Mouse (Mus musculus): Measurements from ENCODE around the gene Map7d1. TPM values are rescaled to one million over a fixed set of nuclear protein-coding genes. Genes with fewer than 3 reads are reported as not detected.

Map7d1 gene
- total RNA-seq, 2 experiments from 2014 or later = 64.1 to 70.7 TPM

- DNase-seq (ENCODE audit: low spot score in 2 of 2) = no peak
These were observed 52.1 kb downstream of the Map7d1 start for GRCm38 (mm10) chr4:126204016-126204415.

- DNase-seq (ENCODE audit: low spot score in 2 of 2) = no peak
These were observed 52.7 kb downstream of the Map7d1 start for GRCm38 (mm10) chr4:126203336-126203895.

GRCm38 (mm10) chr4:126202303-126203181, 53.6 kb downstream of the Map7d1 start, which contains the start of gene Thrap3:
Thrap3 (minus strand) TSS chr4:126202760.
- peak; percentile 96 to 99 for DNase-seq (ENCODE audit: low spot score in 2 of 2)

- DNase-seq (ENCODE audit: low spot score in 2 of 2) = peak in 1 of 2 experiments; percentile 14
These were observed 54.4 kb downstream of the Map7d1 start for GRCm38 (mm10) chr4:126201514-126202302.

- no peak for DNase-seq (ENCODE audit: low spot score in 2 of 2)
These were observed 55.5 kb downstream of the Map7d1 start for GRCm38 (mm10) chr4:126200656-126201055.

GRCm38 (mm10) chr4:126200036-126200435, 56.1 kb downstream of the Map7d1 start:
- DNase-seq (ENCODE audit: low spot score in 2 of 2) = no peak

- DNase-seq (ENCODE audit: low spot score in 2 of 2) = no peak
These were observed 56.6 kb downstream of the Map7d1 start for GRCm38 (mm10) chr4:126199556-126199955.

GRCm38 (mm10) chr4:126197485-126197884, 58.7 kb downstream of the Map7d1 start:
- DNase-seq (ENCODE audit: low spot score in 2 of 2) = no peak

GRCm38 (mm10) chr4:126194916-126195315, 61.2 kb downstream of the Map7d1 start:
- DNase-seq (ENCODE audit: low spot score in 2 of 2) = no peak

- no peak for DNase-seq (ENCODE audit: low spot score in 2 of 2)
These were observed 61.9 kb downstream of the Map7d1 start for GRCm38 (mm10) chr4:126194216-126194615.

GRCm38 (mm10) chr4:126190636-126191035, 65.5 kb downstream of the Map7d1 start:
- DNase-seq (ENCODE audit: low spot score in 2 of 2) = no peak

- DNase-seq (ENCODE audit: low spot score in 2 of 2) = no peak
These were observed 69.0 kb downstream of the Map7d1 start for GRCm38 (mm10) chr4:126187096-126187495.

GRCm38 (mm10) chr4:126183034-126183433, 73.1 kb downstream of the Map7d1 start:
- DNase-seq (ENCODE audit: low spot score in 2 of 2) = no peak

Other genes starting within 250 kb of the Map7d1 start
- 1 to 10 TPM; 2.0 to 2.3 TPM for gene Csf3r, start 231.8 kb downstream of the Map7d1 start, total RNA-seq (2021)
- 10 to 100 TPM; 72.5 to 73.9 TPM for gene Mrps15, start 209.4 kb downstream of the Map7d1 start, total RNA-seq (2021)
- gene Oscp1, start 197.8 kb downstream of the Map7d1 start, total RNA-seq (2021) = 10 to 100 TPM; 12.3 to 15.7 TPM
- gene Lsm10, start 159.7 kb downstream of the Map7d1 start, total RNA-seq (2021) = 10 to 100 TPM; 26.7 to 27.1 TPM
- 10 to 100 TPM; 25.9 to 30.5 TPM for gene Stk40, start 152.4 kb downstream of the Map7d1 start, total RNA-seq (2021)
- gene Eva1b, start 108.6 kb downstream of the Map7d1 start, total RNA-seq (2021) = 10 to 100 TPM; 67.2 to 69.6 TPM
- gene Sh3d21, start 92.9 kb downstream of the Map7d1 start, total RNA-seq (2021) = 1 to 10 TPM; 4.2 to 4.3 TPM
- gene Thrap3, start 53.6 kb downstream of the Map7d1 start, total RNA-seq (2021) = 100 to 1,000 TPM; 319 to 332 TPM
- 10 to 100 TPM; 70.0 to 75.4 TPM for gene Trappc3, start 6.0 kb upstream of the Map7d1 start, total RNA-seq (2021)
- gene Col8a2, start 30.4 kb upstream of the Map7d1 start, total RNA-seq (2021) = 10 to 100 TPM in 1 of 2 experiments, 1 to 10 TPM in 1; 9.3 to 12.8 TPM
- gene Adprhl2, start 65.4 kb upstream of the Map7d1 start, total RNA-seq (2021) = 10 to 100 TPM; 41.3 to 42.0 TPM
- 1 to 10 TPM; 4.0 to 5.0 TPM for gene Tekt2, start 69.3 kb upstream of the Map7d1 start, total RNA-seq (2021)
- gene Ago3, start 173.2 kb upstream of the Map7d1 start, total RNA-seq (2021) = 10 to 100 TPM; 16.2 to 21.6 TPM
- gene Ago1, start 212.2 kb upstream of the Map7d1 start, total RNA-seq (2021) = 10 to 100 TPM; 44.7 to 48.4 TPM